ENCODE assay signal across 20 mouse cellular contexts in the genomic region with DNA sequence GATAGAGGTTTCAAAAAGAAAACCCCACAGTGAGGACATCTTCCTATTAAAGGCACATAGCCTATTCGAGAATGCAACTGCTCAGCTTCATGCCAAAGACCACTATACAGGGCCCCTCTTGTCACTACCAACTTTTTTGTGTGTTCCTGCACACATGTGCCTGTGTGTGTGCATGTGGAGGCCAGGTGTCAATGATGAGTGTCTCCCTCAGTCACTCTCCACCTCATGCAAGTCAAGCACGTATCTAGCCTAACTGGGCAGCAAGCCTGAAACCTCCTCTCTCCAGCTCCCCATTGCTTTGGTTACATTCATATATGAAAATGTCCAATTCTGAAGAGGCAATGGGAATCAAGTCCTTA.
"Had no signal": no experiment of that assay in that cellular context is flagged by ENCODE, and none has a peak within 500 bp of the region (broad histone marks: within the 10 kb centered on the region; RNA-seq: fewer than 3 reads in every experiment).

No protein-coding gene starts in this region.

- H3K9me3 ChIP-seq: limb, embryonic 10.5 days; limb, embryonic 13.5 days; liver, embryonic 12.5 days; liver, embryonic 15.5 days; lung, embryonic 15.5 days; megakaryocyte, embryonic 14.5 days; neural tube, embryonic 13.5 days had no signal

- H3K4me2 ChIP-seq: limb, embryonic 13.5 days; liver, embryonic 12.5 days; liver, embryonic 15.5 days; lung, embryonic 15.5 days; neural tube, embryonic 13.5 days had no signal

- H3K4me1 ChIP-seq: limb, embryonic 10.5 days; limb, embryonic 13.5 days; liver, embryonic 12.5 days; liver, embryonic 15.5 days; megakaryocyte, embryonic 14.5 days had no signal

- H3K36me3 ChIP-seq: limb, embryonic 10.5 days; limb, embryonic 13.5 days; liver, embryonic 12.5 days; liver, embryonic 15.5 days; lung, embryonic 15.5 days; neural tube, embryonic 13.5 days had no signal

- ATAC-seq: intestine, postnatal 0 days; liver, embryonic 12.5 days had no signal

- H3K4me3 ChIP-seq: layer of hippocampus, adult 2 months; limb, embryonic 10.5 days; limb, embryonic 13.5 days; liver, embryonic 12.5 days; liver, embryonic 15.5 days; lung, embryonic 15.5 days; megakaryocyte, embryonic 14.5 days; neural tube, embryonic 13.5 days had no signal

- H3K9ac ChIP-seq: limb, embryonic 13.5 days; liver, embryonic 12.5 days; liver, embryonic 15.5 days; lung, embryonic 15.5 days; neural tube, embryonic 13.5 days had no signal

- H3K27me3 ChIP-seq: limb, embryonic 13.5 days; liver, embryonic 12.5 days; liver, embryonic 15.5 days; lung, embryonic 15.5 days; megakaryocyte, embryonic 14.5 days; neural tube, embryonic 13.5 days had no signal

- H3K27ac ChIP-seq: kidney, postnatal 0 days; layer of hippocampus, adult 2 months; limb, embryonic 10.5 days; limb, embryonic 13.5 days; liver, embryonic 12.5 days; liver, embryonic 15.5 days; lung, embryonic 15.5 days; neural tube, embryonic 13.5 days; stomach, postnatal 0 days had no signal

- DNase-seq: kidney, adult 2 months; kidney, postnatal 25 days; layer of hippocampus, adult 9-11 months; liver; lung, adult 18-20 months; lung, postnatal 10 days; lung, postnatal 36 days; thymus, adult 2 months; thymus, postnatal 14 days had no signal
